Mouse (Mus musculus): ENCODE data around the gene Zfc3h1. TPM values are rescaled to one million over a fixed set of nuclear protein-coding genes. Genes with fewer than 3 reads are reported as not detected.
A peak's percentile ranks its signal among the peaks of the same experiment; 100 is the strongest.

Zfc3h1 gene
- polyA plus RNA-seq, 1 experiment from 2014 or later, result 5.0 TPM

DNA sequence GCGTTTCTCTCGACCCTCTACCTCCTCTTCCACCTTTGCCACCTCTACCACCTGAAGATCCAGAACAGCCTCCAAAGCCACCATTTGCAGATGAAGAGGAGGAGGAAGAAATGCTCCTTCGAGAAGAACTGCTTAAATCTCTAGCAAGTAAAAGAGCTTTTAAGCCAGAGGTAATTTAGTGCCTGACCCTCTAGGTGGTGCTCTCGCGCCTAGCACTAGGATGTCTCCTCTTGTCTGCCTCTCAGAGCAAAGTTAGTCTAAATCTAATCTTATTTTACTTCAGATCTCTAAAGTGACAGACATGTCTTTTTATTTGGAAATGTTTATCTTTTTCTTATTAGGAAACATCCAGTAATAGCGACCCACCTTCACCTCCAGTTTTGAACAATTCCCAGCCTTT, 21.6 kb downstream of the Zfc3h1 start:
- 76% methylated on average over 6 of the region's 6 CpGs for WGBS (ENCODE audit: insufficient replicate concordance)
- Histone ChIP-seq H3K4me1 (ENCODE audit: insufficient read depth) (no peaks in the 10 kb centered on the region), H3K27me3 (ENCODE audit: insufficient read depth, low read length) (no peaks in the 10 kb centered on the region), H3K36me3 (replicated peaks; ENCODE audit: insufficient read depth, low read length) (peaks cover 66% of the 10 kb centered on the region), H3K4me3 (ENCODE audit: low read depth, low read length) (no peak overlapping the region), H3K4me2 (ENCODE audit: low read depth, low read length) (no peak overlapping the region), H3K27ac (ENCODE audit: low read depth) (no peak overlapping the region), H3K9ac (replicated peaks) (no peak overlapping the region), H3K9me3 (ENCODE audit: low read length) (no peaks in the 10 kb centered on the region)
- ATAC-seq, result no peak
- TF ChIP-seq CTCF (IDR thresholded peaks at IDR 0.05; ENCODE audit: low read depth) (peak; percentile 74), EP300 (IDR thresholded peaks at IDR 0.05; ENCODE audit: low read depth) (no peak)
- DNase-seq, result peak; percentile 69

DNA sequence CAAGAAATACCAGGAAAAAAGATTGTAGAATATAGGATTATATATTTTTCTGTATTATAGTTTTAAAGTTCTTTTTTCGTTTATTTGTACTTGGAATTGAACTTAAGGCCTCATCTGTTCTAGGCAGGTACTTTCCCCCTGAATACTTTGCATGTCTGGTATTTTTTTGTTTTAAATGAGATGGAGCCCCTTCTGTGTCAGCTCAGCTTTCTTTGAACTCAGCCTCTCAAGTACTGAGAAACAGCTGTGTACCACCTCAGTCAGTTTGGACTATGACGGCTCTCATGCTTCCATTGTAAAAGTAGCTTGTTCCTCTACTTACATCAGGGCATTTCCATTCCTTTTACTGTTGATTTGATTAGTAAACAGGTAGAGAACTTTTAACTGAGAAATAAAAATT, 28.7 kb downstream of the Zfc3h1 start:
- Histone ChIP-seq H3K9ac (replicated peaks) (no peak overlapping the region), H3K27ac (ENCODE audit: low read depth) (no peak overlapping the region), H3K36me3 (replicated peaks; ENCODE audit: insufficient read depth, low read length) (peaks cover 83% of the 10 kb centered on the region), H3K4me1 (ENCODE audit: insufficient read depth) (no peaks in the 10 kb centered on the region), H3K9me3 (ENCODE audit: low read length) (no peaks in the 10 kb centered on the region), H3K4me3 (ENCODE audit: low read depth, low read length) (no peak overlapping the region), H3K27me3 (ENCODE audit: insufficient read depth, low read length) (no peaks in the 10 kb centered on the region), H3K4me2 (ENCODE audit: low read depth, low read length) (no peak overlapping the region)
- DNase-seq, result no peak
- 93% methylated on average over 2 of the region's 2 CpGs for WGBS (ENCODE audit: insufficient replicate concordance)
- ATAC-seq, result no peak
- TF ChIP-seq CTCF (IDR thresholded peaks at IDR 0.05; ENCODE audit: low read depth), result no peak
- no peak for TF ChIP-seq EP300 (IDR thresholded peaks at IDR 0.05; ENCODE audit: low read depth)

DNA sequence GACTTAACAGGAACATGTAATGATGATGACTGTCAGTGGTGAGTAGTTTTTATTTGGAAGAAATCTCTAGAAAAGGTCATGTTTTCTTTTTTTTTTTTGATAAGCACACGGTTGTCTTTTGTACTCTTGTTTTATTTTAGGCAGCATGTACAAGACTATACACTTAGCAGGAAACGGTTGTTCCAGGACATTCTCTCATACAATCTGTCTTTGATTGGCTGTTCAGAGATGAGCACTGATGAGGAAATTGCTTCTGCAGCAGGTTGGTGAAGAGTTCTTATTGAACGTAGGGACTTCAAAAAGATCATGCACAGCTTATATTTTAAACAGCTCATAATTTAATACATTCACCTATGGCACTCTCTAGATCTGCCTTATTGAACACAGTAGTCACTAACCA, 29.3 kb downstream of the Zfc3h1 start:
- Histone ChIP-seq H3K4me1 (ENCODE audit: insufficient read depth) (no peaks in the 10 kb centered on the region), H3K4me3 (ENCODE audit: low read depth, low read length) (no peak overlapping the region), H3K9me3 (ENCODE audit: low read length) (no peaks in the 10 kb centered on the region), H3K9ac (replicated peaks) (no peak overlapping the region), H3K4me2 (ENCODE audit: low read depth, low read length) (no peak overlapping the region), H3K27ac (ENCODE audit: low read depth) (no peak overlapping the region), H3K27me3 (ENCODE audit: insufficient read depth, low read length) (no peaks in the 10 kb centered on the region), H3K36me3 (replicated peaks; ENCODE audit: insufficient read depth, low read length) (peaks cover 83% of the 10 kb centered on the region)
- 88% methylated on average over 3 of the region's 3 CpGs for WGBS (ENCODE audit: insufficient replicate concordance)
- DNase-seq (no peak), ATAC-seq (no peak)
- TF ChIP-seq CTCF (IDR thresholded peaks at IDR 0.05; ENCODE audit: low read depth) (no peak), EP300 (IDR thresholded peaks at IDR 0.05; ENCODE audit: low read depth) (no peak)

DNA sequence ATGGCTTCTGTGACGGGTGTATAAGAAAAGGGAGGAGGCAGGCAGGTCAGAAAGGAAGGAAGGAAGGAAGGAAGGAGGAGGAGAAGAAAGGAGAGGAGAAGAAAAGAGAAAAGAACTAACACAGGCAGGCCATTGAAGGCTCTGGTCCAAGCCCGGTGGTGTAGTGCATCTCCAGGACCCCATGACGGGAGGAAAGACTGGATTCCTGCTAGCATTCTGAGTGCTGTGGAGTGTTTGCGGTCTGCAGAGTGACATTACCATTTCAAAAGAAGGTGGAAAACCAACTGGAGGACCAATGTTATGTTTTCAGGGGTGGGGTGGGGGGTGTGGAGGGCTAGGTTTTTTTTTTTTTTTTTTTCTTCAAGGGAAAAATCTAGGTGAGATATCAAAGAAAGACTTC, 37.2 kb downstream of the Zfc3h1 start:
- no peak for ATAC-seq

DNA sequence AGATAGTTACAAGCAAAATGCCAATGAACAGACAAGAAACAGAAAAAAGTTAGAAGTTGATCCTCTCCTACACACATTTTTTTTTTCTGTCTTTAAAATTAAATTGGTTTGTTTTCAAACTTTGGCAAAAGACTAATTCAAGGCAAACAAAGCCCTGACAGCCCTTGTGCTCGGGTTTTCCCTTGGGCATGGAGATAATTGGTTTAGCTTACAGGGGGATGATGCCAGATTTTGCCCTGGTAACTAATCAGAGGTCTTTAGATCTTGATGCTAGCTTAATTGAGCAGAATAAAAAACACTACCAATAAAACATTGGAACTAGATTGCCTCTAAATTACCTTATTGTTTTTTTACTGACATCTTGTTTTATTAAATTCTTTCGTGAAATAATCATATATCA, 40.6 kb downstream of the Zfc3h1 start:
- 78% methylated on average over 2 of the region's 2 CpGs for WGBS (ENCODE audit: insufficient replicate concordance)
- DNase-seq (no peak), ATAC-seq (no peak)
- H3K9ac ChIP-seq (replicated peaks), result no peak overlapping the region
- TF ChIP-seq CTCF (IDR thresholded peaks at IDR 0.05; ENCODE audit: low read depth) (no peak), EP300 (IDR thresholded peaks at IDR 0.05; ENCODE audit: low read depth) (no peak)
- no peaks in the 10 kb centered on the region for H3K4me1 ChIP-seq (ENCODE audit: insufficient read depth)
- H3K9me3 ChIP-seq (ENCODE audit: low read length), result no peaks in the 10 kb centered on the region
- H3K27me3 ChIP-seq (ENCODE audit: insufficient read depth, low read length), result no peaks in the 10 kb centered on the region
- H3K4me3 ChIP-seq (ENCODE audit: low read depth, low read length), result no peak overlapping the region
- no peak overlapping the region for H3K4me2 ChIP-seq (ENCODE audit: low read depth, low read length)
- H3K27ac ChIP-seq (ENCODE audit: low read depth), result no peak overlapping the region
- H3K36me3 ChIP-seq (replicated peaks; ENCODE audit: insufficient read depth, low read length), result peaks cover 72% of the 10 kb centered on the region

More for the DNA sequence above, 37.2 kb downstream of the Zfc3h1 start:
- Histone ChIP-seq H3K36me3 (replicated peaks; ENCODE audit: insufficient read depth, low read length) (peaks cover 68% of the 10 kb centered on the region), H3K4me3 (ENCODE audit: low read depth, low read length) (no peak overlapping the region), H3K27me3 (ENCODE audit: insufficient read depth, low read length) (no peaks in the 10 kb centered on the region), H3K4me2 (ENCODE audit: low read depth, low read length) (no peak overlapping the region), H3K9me3 (ENCODE audit: low read length) (no peaks in the 10 kb centered on the region), H3K27ac (ENCODE audit: low read depth) (no peak overlapping the region), H3K9ac (replicated peaks) (no peak overlapping the region), H3K4me1 (ENCODE audit: insufficient read depth) (no peaks in the 10 kb centered on the region)
- TF ChIP-seq EP300 (IDR thresholded peaks at IDR 0.05; ENCODE audit: low read depth), result no peak
- no peak for TF ChIP-seq CTCF (IDR thresholded peaks at IDR 0.05; ENCODE audit: low read depth)
- WGBS (ENCODE audit: insufficient replicate concordance), result 90% methylated on average over 4 of the region's 4 CpGs
- DNase-seq, result no peak

DNA sequence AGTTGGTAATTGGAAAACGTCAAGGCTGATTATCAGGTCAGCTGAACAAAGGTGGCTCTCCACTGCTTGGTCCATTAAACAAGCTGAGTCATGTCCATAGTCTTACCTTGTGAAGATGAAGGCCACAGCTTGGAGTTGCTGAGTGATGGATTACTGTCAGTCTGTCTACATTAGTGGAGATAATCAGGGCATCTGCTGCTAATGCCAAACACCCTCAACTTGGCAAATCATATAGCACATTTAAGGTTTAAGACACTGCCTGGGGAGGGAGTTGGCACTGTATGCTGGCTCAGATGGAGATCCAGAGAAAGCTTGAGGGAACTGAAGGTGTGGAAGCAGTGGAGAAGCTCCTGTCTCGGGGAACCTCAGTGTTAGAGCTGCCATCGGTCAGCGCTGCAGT, 52.5 kb downstream of the Zfc3h1 start:
- H3K27ac ChIP-seq (ENCODE audit: low read depth), result no peak overlapping the region
- H3K4me3 ChIP-seq (ENCODE audit: low read depth, low read length), result no peak overlapping the region
- no peak for TF ChIP-seq CTCF (IDR thresholded peaks at IDR 0.05; ENCODE audit: low read depth)
- no peak for TF ChIP-seq EP300 (IDR thresholded peaks at IDR 0.05; ENCODE audit: low read depth)
- H3K4me2 ChIP-seq (ENCODE audit: low read depth, low read length), result no peak overlapping the region
- DNase-seq (no peak), ATAC-seq (no peak)
- H3K27me3 ChIP-seq (ENCODE audit: insufficient read depth, low read length), result no peaks in the 10 kb centered on the region
- WGBS (ENCODE audit: insufficient replicate concordance), result 85% methylated on average over 4 of the region's 4 CpGs
- no peaks in the 10 kb centered on the region for H3K9me3 ChIP-seq (ENCODE audit: low read length)
- no peak overlapping the region for H3K9ac ChIP-seq (replicated peaks)
- H3K36me3 ChIP-seq (replicated peaks; ENCODE audit: insufficient read depth, low read length), result peaks cover 17% of the 10 kb centered on the region
- H3K4me1 ChIP-seq (ENCODE audit: insufficient read depth), result no peaks in the 10 kb centered on the region

DNA sequence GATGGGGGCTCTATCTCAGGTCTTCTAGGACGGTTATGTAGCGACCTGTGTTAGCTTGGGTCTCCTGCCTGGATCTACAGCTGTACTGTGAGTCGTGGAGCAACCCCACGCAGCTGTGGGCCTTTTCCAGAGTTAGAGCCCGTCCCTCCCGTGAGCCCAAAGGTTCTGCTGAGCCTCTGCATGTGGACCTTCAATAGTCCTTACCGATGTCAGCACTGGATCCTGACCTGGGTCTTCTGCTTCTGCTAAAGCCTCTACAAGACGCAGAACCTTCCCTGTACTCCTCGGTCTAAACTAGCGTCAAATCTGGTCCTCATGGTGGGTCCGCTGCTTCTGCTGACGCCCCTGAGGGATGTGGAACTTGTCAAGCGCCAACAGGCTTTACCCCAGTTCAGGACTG, 63.9 kb downstream of the Zfc3h1 start:
- H3K9me3 ChIP-seq (ENCODE audit: low read length), result no peaks in the 10 kb centered on the region
- no peak for DNase-seq
- H3K27me3 ChIP-seq (ENCODE audit: insufficient read depth, low read length), result no peaks in the 10 kb centered on the region
- H3K27ac ChIP-seq (ENCODE audit: low read depth), result no peak overlapping the region
- no peak for TF ChIP-seq CTCF (IDR thresholded peaks at IDR 0.05; ENCODE audit: low read depth)
- no peak for TF ChIP-seq EP300 (IDR thresholded peaks at IDR 0.05; ENCODE audit: low read depth)
- 84% methylated on average over 13 of the region's 13 CpGs for WGBS (ENCODE audit: insufficient replicate concordance)
- no peak overlapping the region for H3K9ac ChIP-seq (replicated peaks)
- no peaks in the 10 kb centered on the region for H3K4me1 ChIP-seq (ENCODE audit: insufficient read depth)
- no peak for ATAC-seq
- no peak overlapping the region for H3K4me3 ChIP-seq (ENCODE audit: low read depth, low read length)
- no peaks in the 10 kb centered on the region for H3K36me3 ChIP-seq (replicated peaks; ENCODE audit: insufficient read depth, low read length)
- no peak overlapping the region for H3K4me2 ChIP-seq (ENCODE audit: low read depth, low read length)

All from liver, postnatal 0 days (tissue).